Mouse (Mus musculus) liver, embryonic 14.5 days (tissue): Measurements from ENCODE around the gene Slc4a3.

Experiments used
- CTCF ChIP-seq: IDR thresholded peaks from 2 replicates; pipeline ENCODE4 v1.5.1; 2016; ENCODE audit warnings: antibody characterized with exemption, low read depth, control low read depth
- EP300 ChIP-seq: IDR thresholded peaks from 2 replicates; pipeline ENCODE4 v1.6.1; 2016; ENCODE audit warnings: antibody characterized with exemption, low read depth

DNA sequence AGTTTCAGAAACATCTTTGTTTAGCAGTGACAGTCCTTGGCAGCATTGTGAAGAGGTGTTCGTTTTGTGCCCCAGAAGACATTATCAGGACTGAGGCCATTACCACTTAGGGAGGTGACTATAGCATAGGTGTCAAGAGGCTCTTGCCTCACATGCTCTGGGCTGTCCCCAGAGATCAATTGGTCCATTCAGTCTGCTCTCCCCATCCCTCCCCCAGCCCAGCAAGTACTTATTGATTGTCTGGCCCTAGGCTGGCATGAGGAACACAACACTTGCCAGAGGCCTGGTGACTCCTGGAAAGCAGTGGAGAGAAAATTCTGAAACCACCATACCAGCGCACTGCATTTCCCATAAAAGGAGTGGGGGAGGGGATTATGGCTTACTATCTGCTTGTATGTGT, 8.5 kb upstream of the Slc4a3 start:
- TF ChIP-seq CTCF (no peak), EP300 (no peak)
